Mouse (Mus musculus) bone marrow, adult 2 months (tissue): ENCODE measurements around the gene Srgap2.

ENCODE experiments used
- CTCF ChIP-seq: fragments of 200-500 bp; IDR thresholded peaks from 2 replicates; pipeline ENCODE4 v1.5.1; 2011; ENCODE audit warnings: low read length, control low read depth; ENCODE audit not compliant: control insufficient read depth, insufficient read depth
- POLR2A ChIP-seq: fragments of 200-500 bp; IDR thresholded peaks from 2 replicates; pipeline ENCODE4 v1.6.1; 2011; ENCODE audit warnings: low read depth, mild to moderate bottlenecking, control low read depth, low read length, borderline replicate concordance; ENCODE audit not compliant: control insufficient read depth

GRCm38 (mm10) chr1:131299240-131299639 is 227.9 kb downstream of the Srgap2 start:
- TF ChIP-seq POLR2A (no peak), CTCF (no peak)
